In the genomic region with DNA sequence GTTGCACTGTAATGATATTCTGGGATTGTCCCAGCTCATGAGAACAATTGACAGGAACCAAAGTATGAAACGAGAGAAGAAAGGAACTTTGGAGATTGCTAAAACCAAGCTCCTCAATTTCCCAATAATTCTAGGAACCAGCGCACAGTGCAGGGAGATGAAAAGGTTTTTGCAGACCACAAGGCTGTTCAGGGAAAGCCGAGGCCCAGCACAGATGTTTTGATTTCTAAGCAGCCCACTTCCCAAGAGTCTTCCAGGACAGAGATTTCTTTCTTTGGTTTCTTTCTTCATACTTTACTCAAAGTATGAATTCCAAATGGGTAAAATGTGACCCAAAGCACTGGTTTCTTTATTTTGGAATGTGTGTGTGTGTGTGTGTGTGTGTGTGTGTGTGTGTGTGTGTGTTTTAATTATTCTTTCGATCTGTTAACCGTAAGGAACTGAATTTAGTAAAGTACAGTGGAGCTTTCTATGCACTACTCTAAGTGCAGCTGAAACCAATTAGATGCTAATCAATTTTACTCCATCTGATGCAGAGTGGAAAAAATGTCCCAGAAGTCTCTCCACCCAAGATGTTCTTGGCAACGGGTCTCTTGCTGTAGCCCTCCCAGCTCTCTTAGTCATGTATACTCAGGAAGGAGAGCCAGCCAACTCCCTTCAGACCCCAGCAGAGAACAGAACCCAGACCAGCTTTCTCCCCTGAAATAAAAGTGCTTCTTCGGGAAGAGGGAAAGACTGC, we compare ENCODE assay signal across 9 mouse cellular contexts. TPM values are rescaled to one million over a fixed set of nuclear protein-coding genes. Genes with fewer than 3 reads are reported as not detected.
DNase-seq lines count a peak whose midpoint lies in the region; ATAC-seq lines count a peak whose summit lies in the region.
"Had no signal": no experiment of that assay in that cellular context is flagged by ENCODE, and none has a peak within 500 bp of the region (broad histone marks: within the 10 kb centered on the region; RNA-seq: fewer than 3 reads in every experiment).

No protein-coding gene starts in this region.

- peak overlapping the region; percentile 94 for H3K27ac ChIP-seq in embryonic facial prominence, embryonic 15.5 days (replicated peaks)
- peak overlapping the region in 1 of 2 experiments; percentile 51; a peak in 1 of 4 replicates for H3K27ac ChIP-seq in heart, embryonic 14.5 days (replicated peaks in 1 of 2; ENCODE audit: control insufficient read depth in 1 of 2, insufficient read depth in 1 of 2, low read depth in 2 of 2, low read length in 2 of 2)
- H3K27ac ChIP-seq: liver, embryonic 13.5 days had no signal

- ATAC-seq in embryonic facial prominence, embryonic 15.5 days (ENCODE audit: insufficient number of reproducible peaks, low FRiP score, low TSS enrichment, low read depth): peak; percentile 93
- ATAC-seq in heart, embryonic 14.5 days (ENCODE audit: insufficient number of reproducible peaks, insufficient read depth, low FRiP score, low read depth): peak; percentile 40; the same call in 1 of the 2 replicates

- no peaks in the 10 kb centered on the region for H3K36me3 ChIP-seq in embryonic facial prominence, embryonic 15.5 days
- no peaks in the 10 kb centered on the region for H3K36me3 ChIP-seq in heart, embryonic 14.5 days (ENCODE audit: control insufficient read depth, insufficient read depth, low read length)
- H3K36me3 ChIP-seq: liver, embryonic 13.5 days had no signal

- H3K4me3 ChIP-seq in embryonic facial prominence, embryonic 15.5 days (replicated peaks): no peak overlapping the region
- no peak overlapping the region for H3K4me3 ChIP-seq in heart, embryonic 14.5 days (ENCODE audit: control insufficient read depth in 1 of 2, insufficient read depth in 1 of 2, low read depth in 1 of 2, low read length in 2 of 2)
- H3K4me3 ChIP-seq: liver, embryonic 13.5 days had no signal

- DNase-seq in kidney, postnatal 14 days: peak; percentile 8
- no peak for DNase-seq in kidney, adult 11 months
- DNase-seq in lung, postnatal 10 days: peak; percentile 33
- no peak for DNase-seq in retina, postnatal 1 day
- no peak for DNase-seq in frontal cortex, adult 2 months (ENCODE audit: extremely low spot score in 1 of 2, low spot score in 1 of 2)
- no peak for DNase-seq in spleen, postnatal 36 days (ENCODE audit: low spot score in 2 of 2)
- DNase-seq: liver, embryonic 13.5 days had no signal

- no peaks in the 10 kb centered on the region for H3K27me3 ChIP-seq in embryonic facial prominence, embryonic 15.5 days
- H3K27me3 ChIP-seq in heart, embryonic 14.5 days (ENCODE audit: control insufficient read depth, insufficient read depth, low read length): no peaks in the 10 kb centered on the region
- H3K27me3 ChIP-seq: liver, embryonic 13.5 days had no signal

- peaks cover 37% of the 10 kb centered on the region for H3K4me1 ChIP-seq in embryonic facial prominence, embryonic 15.5 days
- peaks cover 18 to 41% of the 10 kb centered on the region in 2 experiments for H3K4me1 ChIP-seq in heart, embryonic 14.5 days (ENCODE audit: control insufficient read depth in 2 of 2, insufficient read depth in 2 of 2, low read length in 2 of 2)
- H3K4me1 ChIP-seq: liver, embryonic 13.5 days had no signal

- no peak overlapping the region for H3K9ac ChIP-seq in embryonic facial prominence, embryonic 15.5 days
- no peak overlapping the region for H3K9ac ChIP-seq in heart, embryonic 14.5 days (ENCODE audit: low read length)
- H3K9ac ChIP-seq: liver, embryonic 13.5 days had no signal

- H3K4me2 ChIP-seq in embryonic facial prominence, embryonic 15.5 days (replicated peaks): peak overlapping the region; percentile 22; the same call in 1 of the 2 replicates
- H3K4me2 ChIP-seq in heart, embryonic 14.5 days (ENCODE audit: low read length): no peak overlapping the region
- H3K4me2 ChIP-seq: liver, embryonic 13.5 days had no signal

- no peaks in the 10 kb centered on the region for H3K9me3 ChIP-seq in embryonic facial prominence, embryonic 15.5 days (replicated peaks)
- no peaks in the 10 kb centered on the region for H3K9me3 ChIP-seq in heart, embryonic 14.5 days (ENCODE audit: control insufficient read depth, low read length)
- H3K9me3 ChIP-seq: liver, embryonic 13.5 days had no signal

- 27% methylated on average over 7 of the region's 7 CpGs for WGBS in embryonic facial prominence, embryonic 15.5 days
- 70% methylated on average over 7 of the region's 7 CpGs for WGBS in heart, embryonic 14.5 days

RNA-seq across cellular contexts. Expression of a gene that starts 44.5 kb away (rescaled TPM):
- polyA plus RNA-seq in embryonic facial prominence, embryonic 15.5 days (2015; fragmentation: Nextera tagmentation; extraction: Ambion mirVana): 725 and 741 TPM in 2 replicates
- polyA plus RNA-seq in heart, embryonic 14.5 days (2014; fragmentation: Nextera tagmentation; extraction: Ambion mirVana): 537 and 600 TPM in 2 replicates
- 18.1 and 23.0 TPM in 2 replicates for polyA plus RNA-seq in frontal cortex, adult 2 months (2012; rRNA removed)

Comparison
In these comparisons a context has a peak if more than half of its experiments do, and no peak if none do; other contexts are left out.
1. DNase-seq: peak in kidney, postnatal 14 days (single experiment) and lung, postnatal 10 days (single experiment); none in kidney, adult 11 months (single experiment), retina, postnatal 1 day (single experiment), frontal cortex, adult 2 months (0 of 2) and spleen, postnatal 36 days (0 of 2).
2. RNA of a gene that starts 44.5 kb away (polyA plus RNA-seq): 725 to 741 TPM in embryonic facial prominence, embryonic 15.5 days and 537 to 600 TPM in heart, embryonic 14.5 days; 18.1 to 23.0 TPM in frontal cortex, adult 2 months; every median in the first group is over 10 times any median in the second.